Mouse (Mus musculus): Measurements from ENCODE around the gene Map3k11. TPM values are rescaled to one million over a fixed set of nuclear protein-coding genes. Genes with fewer than 3 reads are reported as not detected.

Gene Map3k11
- polyA plus RNA-seq, 1 experiment from 2014 or later, result 36.8 TPM

DNA sequence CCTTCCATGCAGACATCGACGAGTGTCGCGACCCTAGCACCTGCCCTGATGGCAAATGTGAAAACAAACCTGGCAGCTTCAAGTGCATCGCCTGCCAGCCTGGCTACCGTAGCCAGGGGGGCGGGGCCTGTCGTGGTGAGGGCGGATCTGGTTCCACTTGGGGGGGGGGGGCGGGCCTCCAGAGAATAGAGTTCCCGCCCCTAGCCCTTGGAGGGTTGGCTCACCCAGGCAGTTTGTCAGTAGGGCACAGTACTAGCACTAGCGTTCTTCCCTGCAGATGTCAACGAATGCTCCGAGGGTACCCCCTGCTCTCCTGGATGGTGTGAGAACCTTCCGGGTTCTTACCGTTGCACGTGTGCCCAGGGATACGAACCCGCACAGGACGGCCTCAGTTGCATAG, 63.2 kb downstream of the Map3k11 start:
- Histone ChIP-seq H3K4me2 (replicated peaks; ENCODE audit: low read depth, low read length) (no peak overlapping the region), H3K9me3 (ENCODE audit: low read length) (no peaks in the 10 kb centered on the region), H3K4me3 (ENCODE audit: low read depth, low read length) (no peak overlapping the region), H3K4me1 (ENCODE audit: insufficient read depth, low read depth, low read length) (no peaks in the 10 kb centered on the region), H3K9ac (replicated peaks; ENCODE audit: low read depth) (no peak overlapping the region), H3K27me3 (replicated peaks; ENCODE audit: insufficient read depth, low read length) (no peaks in the 10 kb centered on the region), H3K27ac (ENCODE audit: low read length) (no peak overlapping the region), H3K36me3 (ENCODE audit: insufficient read depth, low read length) (no peaks in the 10 kb centered on the region)
- peak; percentile 75 for ATAC-seq
- no peak for TF ChIP-seq CTCF (IDR thresholded peaks at IDR 0.05)
- TF ChIP-seq EP300 (IDR thresholded peaks at IDR 0.05), result no peak
- 14% methylated on average over 20 of the region's 20 CpGs for WGBS
- peak; percentile 64 for DNase-seq (ENCODE audit: low spot score)

Small RNA genes within 50 kb of the gene (microRNA-seq; reads per million reads assigned to microRNA genes)
- gene Mir6987, result not detected

Other genes with a start within 250 kb of the Map3k11 start
- 0.31 TPM in 1 of 2 replicates, not detected in the other for gene Fosl1, start 241.2 kb upstream of the Map3k11 start, polyA plus RNA-seq (2015; fragmentation: Nextera tagmentation; extraction: Ambion mirVana)
- gene Ccdc85b, start 230.8 kb upstream of the Map3k11 start, polyA plus RNA-seq (2015; fragmentation: Nextera tagmentation; extraction: Ambion mirVana), result 14.4 and 18.0 TPM in 2 replicates
- 133 and 135 TPM in 2 replicates for gene Fibp, start 228.1 kb upstream of the Map3k11 start, polyA plus RNA-seq (2015; fragmentation: Nextera tagmentation; extraction: Ambion mirVana)
- 2.6 and 2.8 TPM in 2 replicates for gene Ctsw, start 220.2 kb upstream of the Map3k11 start, polyA plus RNA-seq (2015; fragmentation: Nextera tagmentation; extraction: Ambion mirVana)
- gene Efemp2, start 214.8 kb upstream of the Map3k11 start, polyA plus RNA-seq (2015; fragmentation: Nextera tagmentation; extraction: Ambion mirVana), result 91.8 and 96.1 TPM in 2 replicates
- 46.7 and 50.2 TPM in 2 replicates for gene Mus81, start 200.3 kb upstream of the Map3k11 start, polyA plus RNA-seq (2015; fragmentation: Nextera tagmentation; extraction: Ambion mirVana)
- 1,591 and 1,653 TPM in 2 replicates for gene Cfl1, start 198.3 kb upstream of the Map3k11 start, polyA plus RNA-seq (2015; fragmentation: Nextera tagmentation; extraction: Ambion mirVana)
- gene 1700020D05Rik, start 185.0 kb upstream of the Map3k11 start, polyA plus RNA-seq (2015; fragmentation: Nextera tagmentation; extraction: Ambion mirVana), result not detected in 2 replicates
- gene Snx32, start 178.2 kb upstream of the Map3k11 start, polyA plus RNA-seq (2015; fragmentation: Nextera tagmentation; extraction: Ambion mirVana), result 3.6 and 3.7 TPM in 2 replicates
- 2.1 and 2.2 TPM in 2 replicates for gene Ovol1, start 128.1 kb upstream of the Map3k11 start, polyA plus RNA-seq (2015; fragmentation: Nextera tagmentation; extraction: Ambion mirVana)
- 3.9 and 4.3 TPM in 2 replicates for gene Ap5b1, start 120.7 kb upstream of the Map3k11 start, polyA plus RNA-seq (2015; fragmentation: Nextera tagmentation; extraction: Ambion mirVana)
- 59.6 and 68.5 TPM in 2 replicates for gene Rnaseh2c, start 86.9 kb upstream of the Map3k11 start, polyA plus RNA-seq (2015; fragmentation: Nextera tagmentation; extraction: Ambion mirVana)
- 51.1 and 51.9 TPM in 2 replicates for gene Kat5, start 78.5 kb upstream of the Map3k11 start, polyA plus RNA-seq (2015; fragmentation: Nextera tagmentation; extraction: Ambion mirVana)
- 50.1 and 51.5 TPM in 2 replicates for gene Rela, start 51.3 kb upstream of the Map3k11 start, polyA plus RNA-seq (2015; fragmentation: Nextera tagmentation; extraction: Ambion mirVana)
- gene Sipa1, start 25.0 kb upstream of the Map3k11 start, polyA plus RNA-seq (2015; fragmentation: Nextera tagmentation; extraction: Ambion mirVana), result 32.6 and 38.2 TPM in 2 replicates
- 11.3 and 12.9 TPM in 2 replicates for gene Pcnx3, start 166 bp downstream of the Map3k11 start, polyA plus RNA-seq (2015; fragmentation: Nextera tagmentation; extraction: Ambion mirVana)
- 0.87 and 1.3 TPM in 2 replicates for gene Kcnk7, start 15.6 kb downstream of the Map3k11 start, polyA plus RNA-seq (2015; fragmentation: Nextera tagmentation; extraction: Ambion mirVana)
- 19.3 and 21.6 TPM in 2 replicates for gene Ehbp1l1, start 37.6 kb downstream of the Map3k11 start, polyA plus RNA-seq (2015; fragmentation: Nextera tagmentation; extraction: Ambion mirVana)
- gene Fam89b, start 40.9 kb downstream of the Map3k11 start, polyA plus RNA-seq (2015; fragmentation: Nextera tagmentation; extraction: Ambion mirVana), result 120 and 126 TPM in 2 replicates
- 51.9 and 59.6 TPM in 2 replicates for gene Ltbp3, start 52.2 kb downstream of the Map3k11 start, polyA plus RNA-seq (2015; fragmentation: Nextera tagmentation; extraction: Ambion mirVana)
- gene Scyl1, start 82.7 kb downstream of the Map3k11 start, polyA plus RNA-seq (2015; fragmentation: Nextera tagmentation; extraction: Ambion mirVana), result 64.6 TPM in 2 replicates
- 33.9 and 35.1 TPM in 2 replicates for gene Frmd8, start 186.5 kb downstream of the Map3k11 start, polyA plus RNA-seq (2015; fragmentation: Nextera tagmentation; extraction: Ambion mirVana)
- 8.4 and 10.2 TPM in 2 replicates for gene Slc25a45, start 189.1 kb downstream of the Map3k11 start, polyA plus RNA-seq (2015; fragmentation: Nextera tagmentation; extraction: Ambion mirVana)
- 1.3 and 1.5 TPM in 2 replicates for gene Tigd3, start 205.4 kb downstream of the Map3k11 start, polyA plus RNA-seq (2015; fragmentation: Nextera tagmentation; extraction: Ambion mirVana)
- gene Dpf2, start 224.3 kb downstream of the Map3k11 start, polyA plus RNA-seq (2015; fragmentation: Nextera tagmentation; extraction: Ambion mirVana), result 77.7 and 78.0 TPM in 2 replicates
- gene Cdc42ep2, start 236.1 kb downstream of the Map3k11 start, polyA plus RNA-seq (2015; fragmentation: Nextera tagmentation; extraction: Ambion mirVana), result 21.3 and 23.2 TPM in 2 replicates

Data from lung, postnatal 0 days (tissue).